Mouse (Mus musculus): ENCODE measurements at regions not wholly inside any gene's neighbourhood (a gene's known extent, or its start where the extent isn't known, plus 50 kb on each side); places are given as distances from the start of the nearest gene placed in this dataset.

DNA sequence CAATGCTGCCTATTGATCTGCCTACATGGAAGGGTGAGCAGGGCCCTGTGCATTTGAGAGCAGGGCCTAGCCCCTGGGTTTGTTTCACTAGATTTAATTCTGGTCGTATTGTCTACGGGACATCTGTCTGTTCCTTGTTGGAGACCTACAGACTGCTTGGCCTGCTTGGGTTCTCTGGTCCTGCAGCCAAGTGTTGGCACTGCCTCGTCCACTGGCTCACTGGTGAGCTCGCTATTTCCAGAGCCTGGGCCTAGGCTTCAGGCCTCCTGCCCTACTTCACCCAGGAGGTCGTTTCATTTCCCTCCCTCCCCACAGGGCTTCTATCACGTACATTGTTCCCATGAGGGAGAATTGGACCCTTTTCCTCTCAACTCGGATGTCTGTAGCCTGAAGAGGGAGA lies 62.2 kb upstream of the Blcap start:
- no peak for DNase-seq

DNA sequence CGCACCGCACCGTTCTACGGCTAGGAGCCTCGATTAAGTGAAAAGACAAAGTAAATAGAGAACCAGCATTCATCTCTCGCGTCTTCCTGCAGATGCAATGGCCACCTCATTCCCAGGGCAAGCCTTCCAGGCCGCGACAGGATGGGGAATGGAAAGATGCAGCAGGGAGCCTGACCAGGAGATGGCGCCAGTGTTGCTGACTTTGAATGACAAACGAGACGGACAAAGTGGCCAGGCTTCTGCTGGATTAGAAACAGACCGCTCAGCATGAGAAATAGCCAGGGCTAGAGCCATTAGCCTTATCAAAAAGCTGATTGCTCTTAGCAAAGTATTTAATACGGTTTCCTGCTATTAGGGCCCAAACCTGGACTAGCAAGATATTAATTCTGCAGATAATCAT lies 64.6 kb upstream of the Blcap start:
- peak; percentile 91 for DNase-seq

DNA sequence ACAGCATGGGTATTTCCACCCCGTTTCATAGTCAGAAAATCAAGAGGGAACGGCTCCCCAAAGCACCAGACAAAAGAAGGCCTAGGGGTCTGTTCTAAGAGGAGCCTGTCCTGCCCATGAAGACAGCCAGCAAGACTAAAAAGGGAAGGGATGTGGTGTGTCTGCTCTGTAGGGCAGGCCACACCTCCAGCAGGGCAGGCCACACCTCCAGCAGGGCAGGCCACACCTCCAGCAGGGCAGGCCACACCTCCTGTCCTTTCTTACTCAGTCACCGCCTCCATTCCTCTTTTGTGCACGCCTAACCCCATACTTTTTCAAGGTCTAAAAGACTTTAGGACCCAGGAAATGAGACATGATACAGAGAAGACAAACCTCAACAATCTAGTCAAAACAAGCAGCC lies 69.8 kb upstream of the Blcap start:
- DNase-seq: no peak

DNA sequence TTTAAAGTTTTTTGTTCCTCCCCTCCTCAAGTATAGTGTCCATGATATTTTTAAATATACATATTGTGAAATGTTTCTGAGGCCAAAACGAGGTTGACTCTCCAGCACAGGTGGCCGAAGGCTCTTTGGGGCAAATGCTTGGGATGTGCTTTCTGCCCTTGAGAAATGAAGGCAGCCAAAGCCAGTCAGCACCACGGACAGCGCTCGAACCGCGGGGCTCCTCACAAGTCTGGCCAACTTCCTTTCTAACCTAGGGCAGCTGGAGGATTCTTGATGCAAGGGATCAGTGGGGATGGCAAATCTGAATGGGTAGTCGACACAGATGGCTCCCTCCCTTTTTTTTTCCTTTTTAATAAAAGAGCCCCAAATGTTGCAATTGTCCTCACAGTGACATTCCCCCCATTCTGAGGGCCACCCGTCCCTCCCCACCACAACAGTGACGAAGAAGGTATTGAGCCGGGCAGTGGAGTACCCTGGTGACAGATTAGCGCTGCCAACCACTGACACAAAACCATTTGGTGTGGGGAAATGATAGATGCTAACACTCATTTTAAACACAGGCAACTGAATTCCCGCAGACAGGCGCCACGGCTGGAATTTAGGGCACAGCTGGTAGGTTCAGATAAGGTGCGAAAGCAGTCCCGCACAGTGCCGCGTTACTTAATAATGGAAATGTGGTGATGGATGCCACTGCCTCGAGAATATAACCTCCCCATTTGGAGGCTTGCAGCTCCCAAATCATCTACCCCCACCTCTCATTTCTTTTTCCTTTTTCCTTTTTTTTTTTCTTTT lies 73.4 kb upstream of the Ctnnbl1 start:
- peak; percentile 64 for DNase-seq

DNA sequence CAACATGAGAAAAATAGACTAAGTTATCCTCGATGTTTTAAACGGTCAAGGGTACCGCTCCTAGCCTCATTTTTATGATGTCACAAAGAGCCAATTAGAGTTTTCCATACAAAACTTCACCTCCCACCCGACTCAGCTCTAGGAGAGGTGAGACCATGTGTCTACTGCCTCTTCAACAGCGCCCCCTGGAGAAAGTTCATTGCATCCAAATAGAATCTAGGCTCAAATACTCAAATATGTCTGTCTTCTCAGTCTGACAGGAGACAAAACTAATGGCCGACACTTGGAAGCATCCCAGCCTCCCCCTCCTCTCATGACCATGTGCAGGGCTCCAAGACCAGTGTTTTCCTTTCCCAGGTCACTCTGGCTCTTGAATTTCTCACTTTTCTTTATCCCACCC lies 72.7 kb upstream of the Ctnnbl1 start:
- no peak for DNase-seq

GRCm38 (mm10) chr2:157670191-157670590 lies 67.0 kb upstream of the Ctnnbl1 start:
- no peak for DNase-seq

GRCm38 (mm10) chr2:157674906-157675305 lies 62.3 kb upstream of the Ctnnbl1 start:
- no peak for DNase-seq

- DNase-seq: no peak
These were observed 60.6 kb upstream of the Ctnnbl1 start for GRCm38 (mm10) chr2:157676396-157677176.

DNA sequence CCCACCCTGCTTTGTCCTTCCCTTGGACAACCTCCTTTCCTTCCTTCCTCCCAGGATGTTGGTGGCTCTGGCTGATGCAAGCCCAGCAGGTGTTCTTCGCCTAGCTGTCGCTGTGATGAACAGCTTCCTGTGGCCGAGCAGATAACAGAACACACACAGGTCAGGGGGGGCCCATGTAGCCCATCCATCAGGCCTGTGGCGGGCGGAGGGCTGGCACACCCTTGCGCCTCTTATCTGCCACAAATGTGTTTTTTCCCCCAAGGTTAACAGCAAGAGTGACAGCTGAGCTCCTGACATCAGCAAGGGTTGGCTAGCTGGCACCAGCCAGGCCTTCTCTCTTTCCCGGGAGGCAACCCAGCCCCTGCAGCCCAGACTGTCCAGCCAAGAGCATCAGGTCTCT lies 59.9 kb upstream of the Ctnnbl1 start:
- peak; percentile 74 for DNase-seq

GRCm38 (mm10) chr2:157681931-157682330 lies 55.3 kb upstream of the Ctnnbl1 start:
- DNase-seq: no peak

Data from kidney, postnatal 14 days (tissue).